ENCODE assay signal across 13 mouse cellular contexts in the genomic region with DNA sequence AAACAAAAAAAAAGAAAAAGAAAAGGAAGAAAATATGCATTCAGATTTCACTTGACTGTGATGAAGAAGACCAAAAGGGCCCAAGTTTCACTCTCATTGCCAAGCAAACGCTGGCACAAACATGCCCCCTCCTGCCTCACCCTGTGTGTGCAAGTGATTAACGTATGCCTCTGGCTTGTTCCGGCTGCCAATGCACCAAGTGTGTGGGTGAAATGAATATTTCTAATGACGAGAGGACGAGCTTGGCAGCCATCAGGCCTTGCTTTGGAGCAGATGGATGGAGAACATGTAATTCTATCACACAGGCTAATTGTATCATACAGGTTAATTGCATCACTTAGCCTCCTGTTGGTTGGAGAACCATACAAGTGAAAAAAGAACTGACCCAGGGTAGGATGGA.
DNase-seq lines count a peak whose midpoint lies in the region; ATAC-seq and TF ChIP-seq lines count a peak whose summit lies in the region.
"Had no signal": no experiment of that assay in that cellular context is flagged by ENCODE, and none has a peak within 500 bp of the region (broad histone marks: within the 10 kb centered on the region; RNA-seq: fewer than 3 reads in every experiment).

No protein-coding gene starts in this region.

- H3K4me2 ChIP-seq in hindbrain, embryonic 16.5 days (ENCODE audit: low read length): no peak overlapping the region
- no peak overlapping the region for H3K4me2 ChIP-seq in hindbrain, embryonic 14.5 days (replicated peaks)
- H3K4me2 ChIP-seq: heart, embryonic 11.5 days; lung, embryonic 14.5 days had no signal

- WGBS in hindbrain, embryonic 16.5 days: 41% methylated on average over 5 of the region's 5 CpGs
- WGBS in hindbrain, embryonic 14.5 days: 52% methylated on average over 5 of the region's 5 CpGs
- 13% methylated on average over 5 of the region's 5 CpGs for WGBS in cerebellum, adult 2 months

- 0 out of 2 replicates have a peak, but pooled peaks cover 5% of the 10 kb centered on the region for H3K9me3 ChIP-seq in hindbrain, embryonic 16.5 days (ENCODE audit: control insufficient read depth, low read length)
- H3K9me3 ChIP-seq in hindbrain, embryonic 14.5 days (ENCODE audit: control insufficient read depth, low read length): no peaks in the 10 kb centered on the region

- DNase-seq in hindbrain, embryonic 14.5 days (ENCODE audit: low spot score): no peak
- DNase-seq in cerebellum, adult 2 months: peak; percentile 58 to 78
- peak; percentile 68 for DNase-seq in fat pad, adult 2 months (ENCODE audit: extremely low read depth, low read depth, low spot score)
- DNase-seq in layer of hippocampus, postnatal 10 days (ENCODE audit: low spot score in 2 of 2): peak; percentile 44 to 61
- DNase-seq in heart, adult 8-10 months (ENCODE audit: low spot score): no peak
- DNase-seq in lung, postnatal 25 days (ENCODE audit: low spot score): no peak
- DNase-seq: heart, postnatal 36 days; liver; lung, embryonic 14.5 days; thymus, adult 2 months had no signal

- H3K9ac ChIP-seq in hindbrain, embryonic 16.5 days (ENCODE audit: low read depth, low read length): no peak overlapping the region
- no peak overlapping the region for H3K9ac ChIP-seq in hindbrain, embryonic 14.5 days
- H3K9ac ChIP-seq: lung, embryonic 14.5 days had no signal

- no peaks in the 10 kb centered on the region for H3K36me3 ChIP-seq in hindbrain, embryonic 16.5 days (ENCODE audit: control insufficient read depth, insufficient read depth, low read length)
- H3K36me3 ChIP-seq in hindbrain, embryonic 14.5 days (replicated peaks; ENCODE audit: control insufficient read depth, insufficient read depth): no peaks in the 10 kb centered on the region

- H3K4me3 ChIP-seq in hindbrain, embryonic 16.5 days (ENCODE audit: low read length): no peak overlapping the region
- no peak overlapping the region for H3K4me3 ChIP-seq in hindbrain, embryonic 14.5 days (replicated peaks; ENCODE audit: low read length)
- no peak overlapping the region for H3K4me3 ChIP-seq in cerebellum, adult 2 months (replicated peaks; ENCODE audit: insufficient read depth, low read depth, low read length)

- ATAC-seq in hindbrain, embryonic 16.5 days: peak; percentile 68; the same call in 1 of the 2 replicates
- no peak for ATAC-seq in hindbrain, embryonic 14.5 days (ENCODE audit: low FRiP score)
- ATAC-seq: activated CD4-positive, CD25-positive, alpha-beta regulatory T cell, adult 4 months had no signal

- no peak overlapping the region for H3K27ac ChIP-seq in hindbrain, embryonic 16.5 days (ENCODE audit: low read depth, low read length)
- H3K27ac ChIP-seq in hindbrain, embryonic 14.5 days: no peak overlapping the region
- H3K27ac ChIP-seq in cerebellum, adult 2 months (ENCODE audit: insufficient read depth, low read length): no peak overlapping the region

- no peak for TF ChIP-seq POLR2A in cerebellum, adult 2 months (IDR thresholded peaks at IDR 0.05; ENCODE audit: borderline replicate concordance, insufficient read depth, low read length)

- no peaks in the 10 kb centered on the region for H3K27me3 ChIP-seq in hindbrain, embryonic 16.5 days (replicated peaks; ENCODE audit: control insufficient read depth, insufficient read depth, low read length)
- no peaks in the 10 kb centered on the region for H3K27me3 ChIP-seq in hindbrain, embryonic 14.5 days (ENCODE audit: control insufficient read depth, insufficient read depth, low read length)
- H3K27me3 ChIP-seq in cerebellum, adult 2 months (ENCODE audit: control insufficient read depth, insufficient read depth, low read length): no peaks in the 10 kb centered on the region

- H3K4me1 ChIP-seq in hindbrain, embryonic 16.5 days (ENCODE audit: control insufficient read depth, insufficient read depth, low read depth, low read length): no peaks in the 10 kb centered on the region; the same call in 1 of the 2 replicates
- H3K4me1 ChIP-seq in hindbrain, embryonic 14.5 days (replicated peaks; ENCODE audit: control insufficient read depth, insufficient read depth, low read length): no peaks in the 10 kb centered on the region
- peaks cover 5% of the 10 kb centered on the region for H3K4me1 ChIP-seq in cerebellum, adult 2 months (ENCODE audit: control insufficient read depth, insufficient read depth, low read length)

- TF ChIP-seq CTCF in cerebellum, adult 2 months (IDR thresholded peaks at IDR 0.05; ENCODE audit: borderline replicate concordance, insufficient read depth, low read depth, low read length): no peak

Comparison
In these comparisons a context has a peak if more than half of its experiments do, and no peak if none do; other contexts are left out.
1. DNase-seq: peak in cerebellum, adult 2 months (2 of 2), fat pad, adult 2 months (single experiment) and layer of hippocampus, postnatal 10 days (2 of 2); none in hindbrain, embryonic 14.5 days (single experiment), heart, adult 8-10 months (single experiment) and lung, postnatal 25 days (single experiment).